Mouse (Mus musculus) liver, adult (tissue): Measurements from ENCODE around the gene Ccdc177.
A peak's percentile ranks its signal among the peaks of the same experiment; 100 is the strongest.

Source experiments
- GATA4 ChIP-seq: IDR thresholded peaks from 2 replicates; pipeline ENCODE4 v1.6.1; 2014; ENCODE audit warnings: mild to moderate bottlenecking, low read length; ENCODE audit not compliant: insufficient replicate concordance

Gene Ccdc177

GRCm38 (mm10) chr12:80760396-80760801 is at the start of gene Ccdc177:
Ccdc177 (minus strand) TSS chr12:80760687.
- TF ChIP-seq GATA4: no peak

GRCm38 (mm10) chr12:80810005-80810404 is 49.5 kb upstream of the Ccdc177 start:
- no peak for TF ChIP-seq GATA4

GRCm38 (mm10) chr12:80807451-80808085 is 47.1 kb upstream of the Ccdc177 start:
- TF ChIP-seq GATA4: no peak

- no peak for TF ChIP-seq GATA4
Measured at GRCm38 (mm10) chr12:80804861-80805428, 44.5 kb upstream of the Ccdc177 start.

GRCm38 (mm10) chr12:80803924-80804323 is 43.4 kb upstream of the Ccdc177 start:
- TF ChIP-seq GATA4: peak; percentile 33; the same call in 1 of the 2 replicates

- no peak for TF ChIP-seq GATA4
Measured at GRCm38 (mm10) chr12:80801443-80801842, 41.0 kb upstream of the Ccdc177 start.

GRCm38 (mm10) chr12:80800156-80800555 is 39.7 kb upstream of the Ccdc177 start:
- TF ChIP-seq GATA4: no peak

- TF ChIP-seq GATA4: no peak
Measured at GRCm38 (mm10) chr12:80798271-80798670, 37.8 kb upstream of the Ccdc177 start.

GRCm38 (mm10) chr12:80794935-80795785 is 34.7 kb upstream of the Ccdc177 start:
- TF ChIP-seq GATA4: no peak

GRCm38 (mm10) chr12:80794522-80794921 is 34.0 kb upstream of the Ccdc177 start:
- no peak for TF ChIP-seq GATA4

GRCm38 (mm10) chr12:80793535-80793934 is 33.0 kb upstream of the Ccdc177 start:
- no peak for TF ChIP-seq GATA4

GRCm38 (mm10) chr12:80792867-80793266 is 32.4 kb upstream of the Ccdc177 start:
- no peak for TF ChIP-seq GATA4

GRCm38 (mm10) chr12:80791571-80792444 is 31.3 kb upstream of the Ccdc177 start:
- no peak for TF ChIP-seq GATA4

GRCm38 (mm10) chr12:80790700-80791570 is 30.4 kb upstream of the Ccdc177 start:
- TF ChIP-seq GATA4: no peak

- peak; percentile 34; the same call in 1 of the 2 replicates for TF ChIP-seq GATA4
Measured at GRCm38 (mm10) chr12:80789849-80790694, 29.6 kb upstream of the Ccdc177 start, which contains the start of gene Susd6. Susd6 (plus strand) TSS chr12:80790510.
